Mouse (Mus musculus): Measurements from ENCODE around the gene N6amt1. TPM values are rescaled to one million over a fixed set of nuclear protein-coding genes. Genes with fewer than 3 reads are reported as not detected.

N6amt1 gene
- polyA plus RNA-seq, 1 experiment from 2014 or later, result 22.2 TPM

- Histone ChIP-seq H3K4me1 (no peaks in the 10 kb centered on the region), H3K27me3 (replicated peaks) (no peaks in the 10 kb centered on the region), H3K9me3 (no peaks in the 10 kb centered on the region), H3K4me2 (no peak overlapping the region), H3K27ac (no peak overlapping the region), H3K4me3 (replicated peaks) (no peak overlapping the region), H3K36me3 (no peaks in the 10 kb centered on the region), H3K9ac (no peak overlapping the region)
- no peak for ATAC-seq (ENCODE audit: insufficient read depth, low FRiP score, low read depth)
- WGBS, result 67% methylated on average over 6 of the region's 6 CpGs
Measured at GRCm38 (mm10) chr16:87341043-87341572, 12.9 kb upstream of the N6amt1 start.

- Histone ChIP-seq H3K9ac (no peak overlapping the region), H3K9me3 (no peaks in the 10 kb centered on the region), H3K4me2 (no peak overlapping the region), H3K4me3 (replicated peaks) (no peak overlapping the region), H3K4me1 (no peaks in the 10 kb centered on the region), H3K36me3 (no peaks in the 10 kb centered on the region), H3K27ac (0 out of 2 replicates have a peak overlapping the region, but pooled peaks have one; percentile 16), H3K27me3 (replicated peaks) (no peaks in the 10 kb centered on the region)
- ATAC-seq (ENCODE audit: insufficient read depth, low FRiP score, low read depth), result peak; percentile 89
- WGBS, result 92% methylated on average over 2 of the region's 2 CpGs
Measured at GRCm38 (mm10) chr16:87348133-87348532, 5.9 kb upstream of the N6amt1 start.

- H3K4me2 ChIP-seq, result no peak overlapping the region
Measured at GRCm38 (mm10) chr16:87351386-87352105, 2.4 kb upstream of the N6amt1 start.

GRCm38 (mm10) chr16:87353605-87354004, 380 bp upstream of the N6amt1 start:
- 100% methylated on average over 1 of the region's 1 CpGs for WGBS
- Histone ChIP-seq H3K9ac (no peak overlapping the region), H3K4me3 (replicated peaks) (peak overlapping the region; percentile 90; the same call in 1 of the 2 replicates), H3K4me2 (peak overlapping the region; percentile 53; the same call in 1 of the 2 replicates), H3K27me3 (replicated peaks) (no peaks in the 10 kb centered on the region), H3K27ac (no peak overlapping the region; the same call in 1 of the 2 replicates), H3K4me1 (no peaks in the 10 kb centered on the region), H3K9me3 (no peaks in the 10 kb centered on the region), H3K36me3 (peaks cover 2% of the 10 kb centered on the region; the same call in 1 of the 2 replicates)
- ATAC-seq (ENCODE audit: insufficient read depth, low FRiP score, low read depth), result no peak

More at GRCm38 (mm10) chr16:87351386-87352105, 2.4 kb upstream of the N6amt1 start:
- no peaks in the 10 kb centered on the region for H3K27me3 ChIP-seq (replicated peaks)
- no peaks in the 10 kb centered on the region for H3K4me1 ChIP-seq
- WGBS, result 74% methylated on average over 5 of the region's 5 CpGs
- no peak overlapping the region for H3K27ac ChIP-seq
- H3K9ac ChIP-seq, result no peak overlapping the region
- no peaks in the 10 kb centered on the region for H3K9me3 ChIP-seq
- no peaks in the 10 kb centered on the region; the same call in 1 of the 2 replicates for H3K36me3 ChIP-seq
- H3K4me3 ChIP-seq (replicated peaks), result no peak overlapping the region
- no peak for ATAC-seq (ENCODE audit: insufficient read depth, low FRiP score, low read depth)

GRCm38 (mm10) chr16:87354748-87355147, 763 bp downstream of the N6amt1 start:
- Histone ChIP-seq H3K4me2 (peak overlapping the region; percentile 53), H3K9ac (no peak overlapping the region), H3K9me3 (no peaks in the 10 kb centered on the region), H3K4me1 (no peaks in the 10 kb centered on the region), H3K27me3 (replicated peaks) (no peaks in the 10 kb centered on the region), H3K36me3 (peaks cover 7% of the 10 kb centered on the region; the same call in 1 of the 2 replicates), H3K4me3 (replicated peaks) (peak overlapping the region; percentile 90), H3K27ac (peak overlapping the region; percentile 96; the same call in 1 of the 2 replicates)
- ATAC-seq (ENCODE audit: insufficient read depth, low FRiP score, low read depth), result no peak
- 78% methylated on average over 7 of the region's 7 CpGs for WGBS

- Histone ChIP-seq H3K36me3 (peaks cover 25% of the 10 kb centered on the region), H3K9me3 (no peaks in the 10 kb centered on the region), H3K4me1 (no peaks in the 10 kb centered on the region), H3K4me2 (no peak overlapping the region), H3K9ac (no peak overlapping the region), H3K27me3 (replicated peaks) (no peaks in the 10 kb centered on the region), H3K27ac (no peak overlapping the region), H3K4me3 (replicated peaks) (no peak overlapping the region)
- 87% methylated on average over 6 of the region's 6 CpGs for WGBS
- no peak for ATAC-seq (ENCODE audit: insufficient read depth, low FRiP score, low read depth)
Measured at GRCm38 (mm10) chr16:87360096-87360495, 6.1 kb downstream of the N6amt1 start.

- no peak overlapping the region for H3K27ac ChIP-seq
- H3K36me3 ChIP-seq, result peaks cover 18% of the 10 kb centered on the region
- H3K9me3 ChIP-seq, result no peaks in the 10 kb centered on the region
- WGBS, result 74% methylated on average over 4 of the region's 4 CpGs
- H3K4me1 ChIP-seq, result no peaks in the 10 kb centered on the region
- H3K27me3 ChIP-seq (replicated peaks), result no peaks in the 10 kb centered on the region
- no peak overlapping the region for H3K4me3 ChIP-seq (replicated peaks)
- H3K4me2 ChIP-seq, result no peak overlapping the region
- ATAC-seq (ENCODE audit: insufficient read depth, low FRiP score, low read depth), result no peak
- no peak overlapping the region for H3K9ac ChIP-seq
Measured at GRCm38 (mm10) chr16:87364231-87364630, 10.2 kb downstream of the N6amt1 start.

- Histone ChIP-seq H3K9ac (no peak overlapping the region), H3K27me3 (replicated peaks) (no peaks in the 10 kb centered on the region), H3K4me2 (no peak overlapping the region), H3K9me3 (no peaks in the 10 kb centered on the region), H3K4me1 (no peaks in the 10 kb centered on the region), H3K36me3 (peaks cover 13% of the 10 kb centered on the region; the same call in 1 of the 2 replicates), H3K4me3 (replicated peaks) (no peak overlapping the region), H3K27ac (no peak overlapping the region)
- WGBS, result 68% methylated on average over 10 of the region's 10 CpGs
- no peak for ATAC-seq (ENCODE audit: insufficient read depth, low FRiP score, low read depth)
Measured at GRCm38 (mm10) chr16:87366035-87366434, 12.1 kb downstream of the N6amt1 start.

- Histone ChIP-seq H3K36me3 (peaks cover 13% of the 10 kb centered on the region; the same call in 1 of the 2 replicates), H3K4me2 (no peak overlapping the region), H3K4me3 (replicated peaks) (no peak overlapping the region), H3K4me1 (no peaks in the 10 kb centered on the region), H3K9ac (no peak overlapping the region), H3K27me3 (replicated peaks) (no peaks in the 10 kb centered on the region), H3K27ac (no peak overlapping the region), H3K9me3 (no peaks in the 10 kb centered on the region)
- WGBS, result 87% methylated on average over 6 of the region's 6 CpGs
- no peak for ATAC-seq (ENCODE audit: insufficient read depth, low FRiP score, low read depth)
Measured at GRCm38 (mm10) chr16:87366445-87366844, 12.5 kb downstream of the N6amt1 start.

GRCm38 (mm10) chr16:87382996-87383395, 29.0 kb downstream of the N6amt1 start:
- H3K36me3 ChIP-seq, result peaks cover 44% of the 10 kb centered on the region
- ATAC-seq (ENCODE audit: insufficient read depth, low FRiP score, low read depth), result no peak

GRCm38 (mm10) chr16:87384366-87384765, 30.4 kb downstream of the N6amt1 start:
- Histone ChIP-seq H3K4me2 (no peak overlapping the region), H3K4me3 (replicated peaks) (no peak overlapping the region), H3K27ac (no peak overlapping the region), H3K4me1 (no peaks in the 10 kb centered on the region), H3K9me3 (no peaks in the 10 kb centered on the region), H3K9ac (no peak overlapping the region), H3K27me3 (replicated peaks) (no peaks in the 10 kb centered on the region), H3K36me3 (peaks cover 36% of the 10 kb centered on the region)
- ATAC-seq (ENCODE audit: insufficient read depth, low FRiP score, low read depth), result no peak
- 79% methylated on average over 2 of the region's 2 CpGs for WGBS

More at GRCm38 (mm10) chr16:87382996-87383395, 29.0 kb downstream of the N6amt1 start:
- no peak overlapping the region for H3K4me3 ChIP-seq (replicated peaks)
- 93% methylated on average over 2 of the region's 2 CpGs for WGBS
- no peak overlapping the region for H3K9ac ChIP-seq
- no peak overlapping the region for H3K4me2 ChIP-seq
- no peak overlapping the region for H3K27ac ChIP-seq
- no peaks in the 10 kb centered on the region for H3K9me3 ChIP-seq
- H3K4me1 ChIP-seq, result no peaks in the 10 kb centered on the region
- no peaks in the 10 kb centered on the region for H3K27me3 ChIP-seq (replicated peaks)

- no peak overlapping the region for H3K27ac ChIP-seq
- no peaks in the 10 kb centered on the region for H3K27me3 ChIP-seq (replicated peaks)
- no peaks in the 10 kb centered on the region for H3K4me1 ChIP-seq
- no peak overlapping the region for H3K4me3 ChIP-seq (replicated peaks)
- ATAC-seq (ENCODE audit: insufficient read depth, low FRiP score, low read depth), result no peak
- H3K36me3 ChIP-seq, result peaks cover 20% of the 10 kb centered on the region; the same call in 1 of the 2 replicates
- H3K9me3 ChIP-seq, result no peaks in the 10 kb centered on the region
- H3K9ac ChIP-seq, result no peak overlapping the region
- no peak overlapping the region for H3K4me2 ChIP-seq
- WGBS, result 95% methylated on average over 3 of the region's 3 CpGs
Measured at GRCm38 (mm10) chr16:87387444-87387977, 33.5 kb downstream of the N6amt1 start.

Measured in stomach, embryonic 15.5 days (tissue).